In genomic region chr13:103071783-103072182, GRCm38 (mm10) we compare ENCODE assay signal across 15 mouse cellular contexts.
A peak's percentile ranks its signal among the peaks of the same experiment; 100 is the strongest.
DNase-seq lines count a peak whose midpoint lies in the region; ATAC-seq lines count a peak whose summit lies in the region.
"Had no signal": no experiment of that assay in that cellular context is flagged by ENCODE, and none has a peak within 500 bp of the region (broad histone marks: within the 10 kb centered on the region; RNA-seq: fewer than 3 reads in every experiment).

No protein-coding gene starts in this region.

- H3K27ac ChIP-seq in kidney, embryonic 16.5 days (ENCODE audit: low read length) = no peak overlapping the region

- no peaks in the 10 kb centered on the region for H3K36me3 ChIP-seq in kidney, embryonic 16.5 days (ENCODE audit: insufficient read depth, low read length)

- 0 out of 2 replicates have a peak, but pooled peaks cover 4% of the 10 kb centered on the region for H3K4me1 ChIP-seq in kidney, embryonic 16.5 days (ENCODE audit: insufficient read depth, low read length)

- no peak overlapping the region for H3K9ac ChIP-seq in kidney, embryonic 16.5 days (replicated peaks; ENCODE audit: low read length)

- no peaks in the 10 kb centered on the region for H3K27me3 ChIP-seq in kidney, embryonic 16.5 days (ENCODE audit: insufficient read depth, low read length)

- no peak overlapping the region for H3K4me2 ChIP-seq in kidney, embryonic 16.5 days (replicated peaks; ENCODE audit: low read depth, low read length)

- no peaks in the 10 kb centered on the region for H3K9me3 ChIP-seq in kidney, embryonic 16.5 days (ENCODE audit: low read length)

- WGBS in kidney, embryonic 16.5 days = 74% methylated on average over 3 of the region's 3 CpGs

- H3K4me3 ChIP-seq in kidney, embryonic 16.5 days (ENCODE audit: low read length) = no peak overlapping the region
- H3K4me3 ChIP-seq: erythroblast, embryonic 14.5 days had no signal

- DNase-seq in adrenal gland, postnatal 36 days = peak; percentile 14 to 26
- DNase-seq in adrenal gland, adult 2 months = no peak
- DNase-seq in kidney, postnatal 10 days = peak; percentile 30
- DNase-seq in 3T3-L1 (ENCODE audit: low read depth, low spot score) = peak; percentile 39
- peak; percentile 4 for DNase-seq in WW6 (ENCODE audit: low read depth, low spot score)
- DNase-seq in frontal cortex, postnatal 25 days (ENCODE audit: low spot score in 2 of 2) = no peak
- no peak for DNase-seq in yolk sac, embryonic 10.5 days (ENCODE audit: low spot score)
- DNase-seq: B cell, adult 2 months; cerebellum, adult 11-12 months; gastrocnemius, postnatal 10 days; heart, postnatal 36 days; midbrain, embryonic 14.5 days; thymus, postnatal 36 days had no signal

- ATAC-seq in kidney, embryonic 16.5 days (ENCODE audit: low FRiP score, low TSS enrichment) = no peak

Comparison
In these comparisons a context has a peak if more than half of its experiments do, and no peak if none do; other contexts are left out.
1. DNase-seq: peak in adrenal gland, postnatal 36 days (2 of 2), kidney, postnatal 10 days (single experiment), 3T3-L1 (single experiment) and WW6 (single experiment); none in adrenal gland, adult 2 months (single experiment), frontal cortex, postnatal 25 days (0 of 2) and yolk sac, embryonic 10.5 days (single experiment).